Mouse (Mus musculus) lung, postnatal 0 days (tissue): ENCODE data around the gene Tomm40l.

Experiments used
- CTCF ChIP-seq: IDR thresholded peaks from 2 replicates; pipeline ENCODE4 v1.5.1; 2016; ENCODE audit warnings: antibody characterized with exemption, mild to moderate bottlenecking
- EP300 ChIP-seq: IDR thresholded peaks from 2 replicates; pipeline ENCODE4 v1.6.1; 2016; ENCODE audit warnings: antibody characterized with exemption, mild to moderate bottlenecking, control low read depth

DNA sequence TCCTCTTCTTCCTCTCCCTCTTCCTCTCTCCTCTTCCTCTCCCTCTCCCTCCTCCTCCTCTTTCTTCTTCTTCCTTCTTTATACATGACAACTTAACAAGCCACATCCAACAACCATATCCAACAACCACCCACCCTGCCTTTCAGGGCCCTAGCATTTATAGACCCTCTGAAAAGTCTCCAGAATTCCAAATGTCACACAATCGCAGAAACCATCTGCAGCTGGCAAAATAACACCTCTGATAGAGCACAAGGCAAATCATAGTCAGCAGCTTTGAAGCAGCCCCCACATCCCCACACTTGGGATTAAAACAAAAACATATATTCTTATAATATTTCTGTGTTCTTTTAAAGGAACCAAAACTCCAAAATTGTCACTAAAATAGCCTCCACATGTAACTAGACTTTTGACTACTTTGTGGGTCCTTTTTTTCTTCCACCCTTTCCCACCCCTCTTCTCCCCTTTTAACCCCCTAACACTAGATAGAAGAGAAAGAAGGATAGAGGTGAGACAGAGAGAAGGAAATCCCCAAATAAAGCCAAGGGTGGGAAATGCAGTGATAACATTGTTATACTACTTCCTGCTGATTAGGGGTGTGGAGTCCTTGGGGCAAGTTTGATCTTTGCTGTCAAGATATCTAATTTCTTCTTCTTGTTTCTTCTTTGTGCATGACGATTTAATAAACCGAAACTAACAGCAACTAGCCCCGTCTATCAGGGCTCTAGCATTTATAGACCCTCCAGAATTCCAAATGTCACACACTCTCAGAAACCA, 43.8 kb upstream of the Tomm40l start:
- TF ChIP-seq CTCF (no peak), EP300 (no peak)
